Mouse (Mus musculus) embryonic stem cell, embryonic (primary cell): ENCODE results near the gene Trim17.

ENCODE experiments used
- CTCF ChIA-PET, 4 experiments: fragments of 300-600 bp in 2 of 4; fragments of 350-600 bp in 2 of 4; sonication (Branson Sonifier 250); formaldehyde crosslinking; loops; one replicate each; lab custom pipeline; 2022; ENCODE audit warnings: inconsistent platforms in 2 of 4; lab: Charles Lee
- POLR2A ChIA-PET, 4 experiments: fragments of 300-600 bp in 2 of 4; fragments of 350-600 bp in 2 of 4; sonication (Branson Sonifier 250); formaldehyde crosslinking; loops; one replicate each; lab custom pipeline; 2022; ENCODE audit warnings: antibody characterized with exemption in 4 of 4, inconsistent platforms in 1 of 4; lab: Charles Lee

The Trim17 gene

GRCm38 (mm10) chr11:58983691-58984341 lies 29.3 kb downstream of the Trim17 start:
- ChIA-PET CTCF (interaction anchor here in 2 of 4 experiments (1.2 to 1.4 kb wide), 2 partner anchors 14 to 69 kb away, joined by 3 read pairs; no protein-coding TSS in a partner anchor), POLR2A (interaction anchor here in 3 of 4 experiments (0.6 to 7.9 kb wide), 9 partner anchors 8 to 1041 kb away, joined by 3 to 133 read pairs (median 4); partner anchors contain the start of genes Hist3h2a (in 1 of the 3) and Trim17 (in 1 of the 3))

DNA sequence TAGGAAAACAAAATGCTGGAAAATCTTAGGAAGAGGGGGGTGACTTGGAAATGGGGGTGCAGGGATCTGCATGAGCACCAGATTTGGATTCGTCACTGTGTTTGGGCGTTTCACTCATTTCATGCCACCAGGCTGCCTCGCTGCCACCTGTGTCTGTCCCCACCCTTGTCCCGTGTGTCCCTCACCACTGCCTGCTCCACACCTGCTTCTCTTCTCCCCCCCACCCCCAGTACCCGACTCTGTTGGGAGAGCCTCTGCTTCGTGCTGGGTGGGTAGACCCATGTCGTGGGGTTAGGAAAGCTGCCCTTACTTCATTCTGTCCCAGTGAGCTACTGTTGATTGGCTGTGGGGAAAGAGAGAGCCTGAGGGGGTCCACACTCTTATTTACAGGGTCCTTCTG lies 30.2 kb downstream of the Trim17 start:
- ChIA-PET POLR2A (interaction anchor here in 3 of 4 experiments (0.6 to 1.3 kb wide), 7 partner anchors 8 to 1041 kb away, joined by 3 to 6 read pairs (median 3); no protein-coding TSS in a partner anchor), CTCF (interaction anchor here in 2 of 4 experiments (0.6 to 1.4 kb wide), 2 partner anchors 70 to 233 kb away, joined by 3 read pairs; no protein-coding TSS in a partner anchor)

- POLR2A ChIA-PET: interaction anchor here in 1 of 4 experiments (2.0 kb wide), 1 partner anchor 16 kb away, joined by 5 read pairs; no protein-coding TSS in a partner anchor
- CTCF ChIA-PET: interaction anchor here in 2 of 4 experiments (0.6 to 1.5 kb wide), 2 partner anchors 23 to 232 kb away, joined by 3 read pairs; no protein-coding TSS in a partner anchor
Measured at GRCm38 (mm10) chr11:58985299-58985917, 30.9 kb downstream of the Trim17 start.

GRCm38 (mm10) chr11:58989166-58989565 lies 34.7 kb downstream of the Trim17 start:
- POLR2A ChIA-PET: interaction anchor here in 3 of 4 experiments (0.6 to 5.7 kb wide), 14 partner anchors 7 to 218 kb away, joined by 3 to 32 read pairs (median 4); partner anchors contain the start of genes Trim11 (in 3 of the 3), Hist3h2a (in 2 of the 3) and Trim17 (in 2 of the 3)
- CTCF ChIA-PET: interaction anchor here in 2 of 4 experiments (1.3 to 2.3 kb wide), 3 partner anchors 7 to 11 kb away, joined by 3 to 11 read pairs (median 5); partner anchors contain the start of gene Trim11 (in 1 of the 2)

- ChIA-PET POLR2A (interaction anchor here (0.6 to 5.7 kb wide), 19 partner anchors 8 to 103 kb away, joined by 3 to 32 read pairs (median 3); partner anchors contain the start of genes Trim11 (in 3 of the 4), Hist3h2a (in 2 of the 4) and Trim17 (in 2 of the 4)), CTCF (interaction anchor here in 2 of 4 experiments (0.7 to 2.3 kb wide), 7 partner anchors 8 to 75 kb away, joined by 3 to 11 read pairs (median 3); partner anchors contain the start of gene Trim11 (in 2 of the 2))
Measured at GRCm38 (mm10) chr11:58990141-58990540, 35.7 kb downstream of the Trim17 start.

DNA sequence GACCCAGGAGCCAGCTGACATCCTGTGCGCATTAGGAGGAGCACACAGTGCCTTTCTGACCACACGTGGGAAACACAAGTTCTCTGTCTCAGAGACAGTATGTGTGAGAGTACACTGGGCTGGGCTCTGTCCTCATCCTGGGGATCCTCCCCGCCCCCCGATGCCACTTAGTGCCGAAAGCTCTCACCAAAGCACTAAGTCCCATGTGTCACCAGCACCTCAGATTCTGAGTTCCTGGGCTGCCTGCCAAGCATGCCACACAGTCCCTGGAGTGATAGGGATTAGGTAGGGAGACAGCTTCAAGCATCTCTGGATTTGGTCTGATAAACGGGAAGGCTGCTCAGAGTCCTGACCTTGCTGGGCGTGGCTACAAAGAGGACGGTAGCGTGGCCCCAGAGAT lies 36.3 kb downstream of the Trim17 start:
- POLR2A ChIA-PET: interaction anchor here (0.6 to 5.7 kb wide), 15 partner anchors 9 to 104 kb away, joined by 3 to 32 read pairs (median 4); partner anchors contain the start of genes Trim11 (in 3 of the 4), Hist3h2a (in 2 of the 4) and Trim17 (in 2 of the 4)
- CTCF ChIA-PET: interaction anchor here in 2 of 4 experiments (0.6 to 2.3 kb wide), 6 partner anchors 9 to 224 kb away, joined by 3 to 11 read pairs (median 3); partner anchors contain the start of gene Trim11 (in 1 of the 2)

- ChIA-PET CTCF (interaction anchor here in 3 of 4 experiments (0.5 to 1.7 kb wide), 4 partner anchors 10 to 78 kb away, joined by 3 to 7 read pairs (median 4); no protein-coding TSS in a partner anchor), POLR2A (interaction anchor here (0.9 to 5.7 kb wide), 13 partner anchors 8 to 216 kb away, joined by 3 to 32 read pairs (median 6); partner anchors contain the start of gene Trim11 (in 3 of the 4))
Measured at GRCm38 (mm10) chr11:58991911-58992310, 37.4 kb downstream of the Trim17 start.

DNA sequence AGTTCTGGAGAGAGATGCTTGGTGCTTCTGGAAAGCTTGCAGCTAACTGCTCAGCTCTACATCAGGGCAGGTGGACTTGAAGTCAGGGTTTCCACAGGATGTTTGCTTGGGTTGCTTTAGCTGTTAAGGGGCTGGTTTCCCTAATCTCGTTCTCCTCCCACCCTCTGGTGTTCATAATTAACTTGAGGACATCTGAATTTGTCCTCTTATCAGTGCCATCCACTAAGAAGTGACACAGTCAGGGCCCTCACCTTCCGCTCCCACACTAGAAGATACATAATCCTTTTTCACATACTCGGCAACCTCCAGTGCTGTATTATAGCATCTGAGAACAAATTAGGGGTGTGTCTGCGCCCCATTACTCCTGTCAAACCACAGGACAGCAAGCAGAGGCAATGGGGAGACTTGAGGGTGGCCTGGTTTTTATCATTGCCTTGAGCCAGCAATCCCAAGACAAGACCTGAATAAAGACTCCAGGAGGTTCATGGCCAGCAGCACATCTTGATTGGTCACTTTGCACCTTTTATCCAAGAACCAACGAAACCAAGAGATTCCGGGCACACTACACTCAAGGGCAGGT lies 38.7 kb downstream of the Trim17 start:
- CTCF ChIA-PET: interaction anchor here (0.6 to 1.8 kb wide), 7 partner anchors 11 to 190 kb away, joined by 3 to 11 read pairs (median 3); partner anchors contain the start of genes Gjc2 (in 1 of the 4) and Rnf187 (in 1 of the 4)

DNA sequence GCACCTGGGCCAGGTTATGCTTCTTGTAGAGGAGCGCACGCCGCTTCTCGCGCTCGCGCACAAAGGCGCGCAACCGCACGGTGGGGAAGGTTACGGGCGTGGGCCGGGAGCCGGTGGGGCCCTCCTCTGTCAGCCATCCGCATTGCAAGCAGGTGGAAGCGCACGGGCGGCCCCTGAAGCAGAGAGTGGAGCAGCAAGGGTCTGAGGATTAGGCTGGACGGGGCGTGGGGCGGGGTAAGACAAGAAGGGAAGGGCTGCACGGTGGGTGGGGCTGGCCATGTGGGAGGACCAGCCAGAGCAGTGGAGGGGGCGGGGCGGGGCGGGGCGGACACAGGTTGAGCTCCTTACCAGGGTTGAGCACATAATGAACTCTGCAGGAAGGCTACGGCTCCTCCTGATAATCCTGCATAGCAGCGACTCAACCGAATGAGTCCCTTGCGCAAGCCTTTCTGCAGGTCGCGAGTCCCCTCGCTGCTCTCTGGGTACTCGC lies 39.9 kb downstream of the Trim17 start:
- ChIA-PET POLR2A (interaction anchor here in 3 of 4 experiments (0.6 to 3.8 kb wide), 24 partner anchors 9 to 230 kb away, joined by 3 to 26 read pairs (median 3); partner anchors contain the start of genes Hist3h2a (in 2 of the 3), Trim11 (in 2 of the 3), Trim17 (in 2 of the 3) and Iba57 (in 1 of the 3)), CTCF (interaction anchor here in 3 of 4 experiments (1.0 to 1.8 kb wide), 10 partner anchors 12 to 304 kb away, joined by 3 to 11 read pairs (median 3); partner anchors contain the start of gene Trim11 (in 1 of the 3))

More for the DNA sequence above, 38.7 kb downstream of the Trim17 start:
- POLR2A ChIA-PET: interaction anchor here in 3 of 4 experiments (1.1 to 3.8 kb wide), 12 partner anchors 8 to 214 kb away, joined by 3 to 26 read pairs (median 7); partner anchors contain the start of gene Trim11 (in 3 of the 3)

GRCm38 (mm10) chr11:58995061-58995806 lies 40.7 kb downstream of the Trim17 start:
- CTCF ChIA-PET: interaction anchor here (1.0 to 1.8 kb wide), 12 partner anchors 13 to 303 kb away, joined by 3 to 11 read pairs (median 3); partner anchors contain the start of gene Trim11 (in 1 of the 4)
- POLR2A ChIA-PET: interaction anchor here in 3 of 4 experiments (0.6 to 3.8 kb wide), 20 partner anchors 8 to 229 kb away, joined by 3 to 26 read pairs (median 4); partner anchors contain the start of genes Hist3h2a (in 2 of the 3), Trim11 (in 2 of the 3), Trim17 (in 2 of the 3) and Hist3h2ba (in 1 of the 3)

DNA sequence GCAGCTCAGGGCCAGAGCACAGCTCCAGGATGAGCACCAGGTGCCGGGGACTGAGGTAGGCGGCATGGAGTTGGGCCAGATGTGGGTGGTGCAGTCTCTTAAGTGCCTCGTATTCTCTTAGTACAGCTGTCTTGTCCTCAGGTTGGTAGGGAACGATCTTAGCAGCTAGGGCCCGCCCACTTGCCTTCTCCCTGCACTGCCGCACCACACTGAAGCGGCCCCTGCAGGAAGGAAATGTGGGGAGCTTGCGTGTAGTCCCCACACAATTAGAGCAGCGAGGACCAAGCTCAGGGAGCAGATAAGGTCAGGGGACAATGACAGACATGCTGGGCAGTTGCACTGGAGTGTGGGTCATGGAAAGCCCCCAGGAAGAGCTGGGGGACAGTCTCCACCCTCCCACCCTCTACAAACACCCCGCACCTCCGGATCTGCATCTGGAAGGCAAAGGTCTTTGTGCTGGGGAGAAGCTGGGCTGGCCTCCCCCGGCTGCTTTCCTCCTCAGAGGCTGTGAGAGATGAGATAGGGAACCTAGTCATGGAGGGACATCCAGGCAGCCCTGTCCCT lies 41.4 kb downstream of the Trim17 start:
- ChIA-PET POLR2A (interaction anchor here in 2 of 4 experiments (1.1 to 3.8 kb wide), 5 partner anchors 17 to 47 kb away, joined by 3 to 26 read pairs (median 11); partner anchors contain the start of genes Trim11 (in 2 of the 2), Hist3h2a (in 1 of the 2), Hist3h2ba (in 1 of the 2) and Trim17 (in 1 of the 2)), CTCF (interaction anchor here in 3 of 4 experiments (1.1 to 1.4 kb wide), 4 partner anchors 14 to 89 kb away, joined by 3 to 5 read pairs (median 3); no protein-coding TSS in a partner anchor)

- ChIA-PET POLR2A (interaction anchor here in 2 of 4 experiments (1.1 to 1.4 kb wide), 4 partner anchors 8 to 55 kb away, joined by 3 to 4 read pairs (median 4); partner anchors contain the start of genes Hist3h2a (in 1 of the 2) and Trim17 (in 1 of the 2)), CTCF (interaction anchor here in 3 of 4 experiments (0.6 to 1.0 kb wide), 4 partner anchors 15 to 153 kb away, joined by 3 to 4 read pairs (median 4); no protein-coding TSS in a partner anchor)
Measured at GRCm38 (mm10) chr11:58997541-58997940, 43.1 kb downstream of the Trim17 start.

DNA sequence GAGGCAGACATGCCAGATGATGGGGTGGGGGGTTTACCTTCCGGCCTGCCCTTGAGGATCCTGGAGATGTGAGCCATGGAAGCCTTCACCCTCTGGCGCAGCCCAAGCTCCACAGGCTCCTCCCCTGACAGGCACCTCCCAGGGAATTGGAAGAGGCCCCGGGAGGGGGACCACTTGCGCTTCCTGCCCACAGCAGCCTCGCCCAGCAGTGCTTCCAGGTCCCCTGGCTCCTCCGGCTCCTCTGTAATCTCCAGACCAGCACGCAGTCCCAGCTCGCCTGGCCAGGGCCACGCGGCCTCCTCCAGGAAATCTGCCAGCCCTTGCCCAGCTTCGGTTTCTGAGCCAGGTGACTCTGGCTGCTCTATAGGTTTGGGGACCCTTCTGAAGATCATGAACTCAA lies 44.7 kb downstream of the Trim17 start:
- ChIA-PET POLR2A (interaction anchor here in 2 of 4 experiments (1.0 to 1.8 kb wide), 3 partner anchors 21 to 77 kb away, joined by 3 to 6 read pairs (median 5); partner anchors contain the start of genes Hist3h2a (in 1 of the 2), Trim11 (in 1 of the 2) and Trim17 (in 1 of the 2)), CTCF (interaction anchor here in 2 of 4 experiments (0.6 to 1.2 kb wide), 2 partner anchors 95 kb away, joined by 3 to 4 read pairs; no protein-coding TSS in a partner anchor)

GRCm38 (mm10) chr11:58999830-59000229 lies 45.3 kb downstream of the Trim17 start:
- CTCF ChIA-PET: interaction anchor here in 1 of 4 experiments (0.9 kb wide), 1 partner anchor 95 kb away, joined by 3 read pairs; no protein-coding TSS in a partner anchor
- POLR2A ChIA-PET: interaction anchor here in 1 of 4 experiments (1.4 to 1.8 kb wide), 2 partner anchors 22 to 45 kb away, joined by 5 to 6 read pairs; partner anchors contain the start of genes Hist3h2a, Trim11 and Trim17

- ChIA-PET POLR2A (interaction anchor here in 2 of 4 experiments (0.7 to 2.1 kb wide), 4 partner anchors 8 to 162 kb away, joined by 3 to 11 read pairs (median 4); partner anchors contain the start of gene Trim11 (in 1 of the 2)), CTCF (no interaction called here)
Measured at GRCm38 (mm10) chr11:59000635-59001034, 46.1 kb downstream of the Trim17 start.
